Mouse (Mus musculus): ENCODE results near the gene Galnt11. TPM values are rescaled to one million over a fixed set of nuclear protein-coding genes. Genes with fewer than 3 reads are reported as not detected.

Gene Galnt11
- polyA plus RNA-seq, 1 experiment: 44.2 TPM

GRCm38 (mm10) chr5:25313881-25314280 is 92.2 kb downstream of the Galnt11 start:
- H3K4me3 ChIP-seq (replicated peaks; ENCODE audit: insufficient read depth, low read depth, low read length): no peak overlapping the region
- no peaks in the 10 kb centered on the region for H3K27me3 ChIP-seq (ENCODE audit: control insufficient read depth, insufficient read depth, low read length)
- peak in 1 of 2 experiments; percentile 19 for DNase-seq
- WGBS: 76% methylated on average over 6 of the region's 6 CpGs
- no peak overlapping the region for H3K27ac ChIP-seq (ENCODE audit: insufficient read depth, low read length)
- no peaks in the 10 kb centered on the region for H3K4me1 ChIP-seq (ENCODE audit: control insufficient read depth, insufficient read depth, low read length)
- TF ChIP-seq POLR2A (IDR thresholded peaks at IDR 0.05; ENCODE audit: borderline replicate concordance, insufficient read depth, low read length) (no peak), CTCF (IDR thresholded peaks at IDR 0.05; ENCODE audit: borderline replicate concordance, insufficient read depth, low read depth, low read length) (no peak)

Other genes starting within 250 kb of the Galnt11 start
- 92.0 and 99.4 TPM in 2 replicates for gene Prkag2, start 121.3 kb upstream of the Galnt11 start, polyA plus RNA-seq (2012; rRNA removed)
- not detected in 2 replicates for gene Galntl5, start 40.4 kb upstream of the Galnt11 start, polyA plus RNA-seq (2012; rRNA removed)
- gene E130116L18Rik, start 1.2 kb downstream of the Galnt11 start, polyA plus RNA-seq (2012; rRNA removed): not detected in 2 replicates

Measured in cerebellum, adult 2 months (tissue).